Mouse (Mus musculus): Measurements from ENCODE around the gene Serpinb1b. TPM values are rescaled to one million over a fixed set of nuclear protein-coding genes. Genes with fewer than 3 reads are reported as not detected.

Gene Serpinb1b
- total RNA-seq (2023) = not detected

DNA sequence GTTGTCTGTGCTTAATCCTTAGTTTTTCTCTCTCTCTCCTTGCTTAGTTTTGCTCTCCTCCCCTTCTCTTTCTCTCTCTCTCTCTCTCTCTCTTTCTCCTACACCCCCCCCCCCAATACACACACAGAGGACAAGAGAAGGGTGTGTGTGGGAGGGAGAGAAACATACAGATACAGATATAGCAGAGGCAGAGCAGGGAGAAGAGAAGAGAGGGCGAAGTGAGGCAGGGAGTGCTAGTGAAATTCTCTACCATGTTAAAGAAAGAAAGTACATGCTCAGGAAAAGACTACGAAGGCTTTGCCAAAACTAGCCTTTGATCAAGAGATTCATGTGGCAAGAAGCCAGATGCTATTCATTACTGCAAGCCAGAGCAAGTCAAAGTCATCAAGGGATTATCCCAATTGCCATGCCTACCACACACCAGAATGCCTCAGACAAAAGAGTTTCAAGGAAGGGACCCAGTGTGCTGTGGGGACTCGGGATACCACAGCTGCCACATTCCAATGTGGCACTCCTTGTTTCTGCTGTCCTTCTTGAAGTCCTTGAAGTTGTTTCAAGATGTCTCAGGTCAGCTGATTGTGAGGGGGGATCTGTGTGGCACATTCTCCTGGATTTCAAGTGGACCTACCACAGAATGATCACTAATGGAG is at the start of gene Serpinb1b:
TSS of gene Serpinb1b (plus strand) at position 520 of the 650 bp plus-strand sequence.

Other genes starting within 250 kb of the Serpinb1b start
- 100 to 1,000 TPM; 267 to 276 TPM for gene Serpinb1a, start 227.4 kb upstream of the Serpinb1b start, total RNA-seq (2023)
- not detected for gene Serpinb1c, start 180.4 kb upstream of the Serpinb1b start, total RNA-seq (2023)
- 10 to 100 TPM in 1 of 2 experiments, 1 to 10 TPM in 1; 7.7 to 10.1 TPM for gene Serpinb6b, start 113.4 kb upstream of the Serpinb1b start, total RNA-seq (2023)
- 1 to 10 TPM; 2.5 to 3.4 TPM for gene Serpinb9, start 75.3 kb upstream of the Serpinb1b start, total RNA-seq (2023)
- gene Serpinb9b, start 51.2 kb upstream of the Serpinb1b start, total RNA-seq (2023) = not detected
- not detected for gene Serpinb9c, start 81.2 kb downstream of the Serpinb1b start, total RNA-seq (2023)
- not detected for gene Serpinb9d, start 114.4 kb downstream of the Serpinb1b start, total RNA-seq (2023)
- not detected for gene Serpinb9e, start 171.0 kb downstream of the Serpinb1b start, total RNA-seq (2023)
- gene Serpinb9f, start 245.5 kb downstream of the Serpinb1b start, total RNA-seq (2023) = not detected